Mouse (Mus musculus) gastrocnemius, postnatal 14 days (tissue): ENCODE data around the gene Dera. TPM values are rescaled to one million over a fixed set of nuclear protein-coding genes. Genes with fewer than 3 reads are reported as not detected.
A peak's percentile ranks its signal among the peaks of the same experiment; 100 is the strongest.

Experiments
- DNase-seq: peaks from one replicate; pipeline ENCODE4 v3.0.0; 2021; ENCODE audit warnings: mixed read lengths
- intact Hi-C: fragments of 180-260 bp; cut with DNase I; formaldehyde crosslinking; loops from one replicate; pipeline ENCODE4 v1.15.1; 2025; ENCODE audit warnings: low total_unique reads
- total RNA-seq, 2 experiments: library from RNA; stranded (reverse); gene quantifications; 2 replicates each; pipeline ENCODE4 v1.2.3; 2021

Dera gene
- total RNA-seq, 2 experiments from 2014 or later = 10.7 to 12.3 TPM

- DNase-seq = no peak
- intact Hi-C loops = no loop called here
Measured at GRCm38 (mm10) chr6:137857198-137858194, 103.2 kb downstream of the Dera start.

GRCm38 (mm10) chr6:137869903-137870580, 115.7 kb downstream of the Dera start:
- DNase-seq = no peak
- intact Hi-C loops = no loop called here

GRCm38 (mm10) chr6:137870667-137871066, 116.3 kb downstream of the Dera start:
- intact Hi-C loops = no loop called here
- DNase-seq = no peak

GRCm38 (mm10) chr6:137872055-137872735, 117.8 kb downstream of the Dera start:
- intact Hi-C loops = no loop called here
- DNase-seq = peak; percentile 30

DNA sequence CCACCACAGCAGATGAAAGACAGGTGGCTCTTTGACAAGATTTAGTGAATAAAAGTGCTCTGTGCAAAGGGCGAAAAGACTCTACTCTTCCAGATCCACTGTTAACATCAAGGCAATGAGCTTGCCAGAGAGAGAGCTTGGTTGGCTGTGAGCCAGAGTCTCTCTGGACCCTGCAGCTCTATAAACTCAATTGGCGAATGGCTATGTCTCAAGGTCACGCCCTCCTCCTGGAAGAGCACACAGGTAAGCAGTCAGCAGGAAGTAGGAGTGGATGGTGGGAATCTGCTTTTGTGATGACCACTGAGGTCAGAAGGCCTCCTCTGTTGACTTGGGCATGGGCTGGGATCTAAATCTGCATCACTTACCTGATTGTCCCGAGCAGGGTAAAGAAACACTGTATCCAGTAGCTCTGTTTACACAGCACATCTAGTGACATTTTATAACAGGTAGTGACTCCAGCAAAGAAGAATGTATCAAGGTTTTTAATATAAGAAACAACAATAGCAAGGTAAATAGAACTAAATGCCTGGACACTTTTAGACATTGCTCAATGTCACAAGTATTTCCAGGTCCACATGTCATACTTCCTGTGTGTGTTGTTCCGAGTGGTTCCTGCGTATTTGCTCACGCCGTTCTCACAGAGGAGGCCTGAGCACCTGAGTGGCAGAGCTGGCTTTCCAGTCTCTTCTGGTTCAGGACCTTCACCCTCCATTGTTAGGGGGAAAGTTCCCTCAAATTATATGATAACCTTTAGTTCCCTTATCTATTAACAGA, 120.3 kb downstream of the Dera start:
- no peak for DNase-seq
- intact Hi-C loops = no loop called here

- intact Hi-C loops = no loop called here
- no peak for DNase-seq
Measured at GRCm38 (mm10) chr6:137885644-137886043, 131.3 kb downstream of the Dera start.

GRCm38 (mm10) chr6:137886210-137886979, 132.0 kb downstream of the Dera start:
- intact Hi-C loops = no loop called here
- no peak for DNase-seq

DNA sequence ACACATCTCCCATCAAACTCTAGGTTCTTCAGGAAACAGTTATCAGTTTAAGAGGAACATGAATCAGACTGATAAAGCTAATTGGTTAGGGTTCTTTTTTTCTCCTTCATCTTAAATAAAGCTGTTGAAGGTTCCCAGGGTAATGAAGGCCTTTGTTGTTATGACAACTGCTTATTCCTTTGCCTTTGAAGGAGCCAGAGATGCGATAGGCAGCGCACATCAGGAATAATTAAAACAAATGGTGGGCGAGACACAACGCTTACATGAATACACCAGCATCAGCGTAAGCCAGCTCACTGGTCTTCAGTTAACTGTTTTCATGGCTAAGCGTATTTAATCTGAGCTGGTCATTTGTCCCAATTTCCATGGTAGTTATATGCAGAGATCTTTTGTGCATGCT, 132.9 kb downstream of the Dera start:
- DNase-seq = no peak
- intact Hi-C loops = no loop called here

DNA sequence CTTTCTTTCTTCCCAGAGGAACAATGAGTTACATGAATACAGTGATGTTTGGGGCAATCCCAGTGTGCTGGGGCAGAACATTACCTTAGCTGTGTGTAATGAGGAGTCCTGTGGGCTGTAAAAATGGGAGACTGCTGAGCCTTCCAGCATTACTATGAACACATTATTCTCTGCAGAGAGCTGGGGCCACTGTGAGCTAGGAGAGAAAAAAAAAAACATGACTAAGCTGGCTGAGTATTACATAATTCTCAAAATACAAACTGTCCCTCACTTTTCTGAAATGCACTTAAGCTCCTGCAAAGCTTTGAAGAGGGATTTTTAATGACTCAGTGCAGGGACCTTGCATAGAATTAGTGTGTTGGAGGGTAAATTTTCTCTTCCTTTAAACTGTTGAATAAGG, 143.3 kb downstream of the Dera start:
- intact Hi-C loops = no loop called here
- no peak for DNase-seq

DNA sequence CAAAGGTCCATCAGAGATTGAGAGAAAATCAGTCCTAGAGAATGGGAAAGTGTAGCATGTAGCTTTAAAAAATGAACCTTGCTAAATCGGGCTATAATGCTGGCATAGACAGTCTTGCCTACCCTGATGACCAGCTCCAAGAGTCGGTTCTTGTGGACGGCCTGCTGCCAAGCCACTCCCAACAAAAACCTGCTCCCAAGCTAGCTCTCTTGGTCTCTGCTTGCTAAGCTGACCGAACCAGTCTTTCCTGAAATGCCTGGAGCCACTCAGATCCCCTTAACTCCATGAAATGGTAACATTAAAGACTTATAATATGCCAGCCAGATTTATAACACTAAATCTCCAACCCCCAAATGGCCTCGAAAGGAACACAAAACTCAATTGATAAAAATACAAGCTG, 146.9 kb downstream of the Dera start:
- intact Hi-C loops = no loop called here

More for the DNA sequence above, 146.9 kb downstream of the Dera start:
- no peak for DNase-seq

Other genes starting within 250 kb of the Dera start
- gene Eps8, start 99.7 kb upstream of the Dera start, total RNA-seq = 10 to 100 TPM; 10.6 to 11.3 TPM
- gene Strap, start 19.5 kb upstream of the Dera start, total RNA-seq = 10 to 100 TPM; 72.1 to 73.9 TPM